Mouse (Mus musculus): ENCODE data around the gene Esrrg.
A peak's percentile ranks its signal among the peaks of the same experiment; 100 is the strongest.

Gene Esrrg

GRCm38 (mm10) chr1:188164251-188164650, 555.7 kb downstream of the Esrrg start:
- DNase-seq: no peak

- no peak for DNase-seq
Observed at GRCm38 (mm10) chr1:188173859-188174258, 565.3 kb downstream of the Esrrg start.

GRCm38 (mm10) chr1:188182951-188183350, 574.4 kb downstream of the Esrrg start:
- DNase-seq: peak in 1 of 2 experiments; percentile 5

- no peak for DNase-seq
Observed at GRCm38 (mm10) chr1:188186440-188187117, 578.0 kb downstream of the Esrrg start.

GRCm38 (mm10) chr1:188192971-188193370, 584.4 kb downstream of the Esrrg start:
- DNase-seq: no peak

- no peak for DNase-seq
Observed at GRCm38 (mm10) chr1:188207421-188207820, 598.8 kb downstream of the Esrrg start.

GRCm38 (mm10) chr1:188209025-188209424, 600.4 kb downstream of the Esrrg start:
- no peak for DNase-seq

- no peak for DNase-seq
Observed at GRCm38 (mm10) chr1:188214885-188215611, 606.5 kb downstream of the Esrrg start.

- no peak for DNase-seq
Observed at GRCm38 (mm10) chr1:188221226-188221792, 612.7 kb downstream of the Esrrg start.

GRCm38 (mm10) chr1:188233036-188233724, 624.6 kb downstream of the Esrrg start:
- DNase-seq: no peak

GRCm38 (mm10) chr1:188238636-188239035, 630.0 kb downstream of the Esrrg start:
- DNase-seq: no peak

- no peak for DNase-seq
Observed at GRCm38 (mm10) chr1:188241766-188242165, 633.2 kb downstream of the Esrrg start.

- DNase-seq: no peak
Observed at GRCm38 (mm10) chr1:188257500-188257899, 648.9 kb downstream of the Esrrg start.

- no peak for DNase-seq
Observed at GRCm38 (mm10) chr1:188260259-188261107, 651.9 kb downstream of the Esrrg start.

GRCm38 (mm10) chr1:188261903-188262682, 653.5 kb downstream of the Esrrg start, which contains the start of gene Ush2a:
Gene Ush2a, plus strand, starts transcription at chr1:188262023.
- DNase-seq: no peak
